Mouse (Mus musculus) G1E (cell line): ENCODE measurements around the gene Grin2d. TPM values are rescaled to one million over a fixed set of nuclear protein-coding genes. Genes with fewer than 3 reads are reported as not detected.

Experiments
- ATAC-seq: 2 replicates; pipeline ENCODE4 v1.8.0; 2016; ENCODE audit warnings: mild to moderate bottlenecking; ENCODE audit not compliant: insufficient number of reproducible peaks, poor library complexity, low FRiP score, severe bottlenecking; ENCODE audit errors: extremely low read depth
- DNase-seq: peaks from one replicate; pipeline ENCODE4 v3.0.0; 2012; ENCODE audit warnings: low spot score
- H3K27me3 ChIP-seq: 2 replicates; pipeline ENCODE4 v1.6.1; 2012; ENCODE audit warnings: mild to moderate bottlenecking, low read length, inconsistent platforms; ENCODE audit not compliant: insufficient read depth
- H3K36me3 ChIP-seq: replicated peaks from 2 replicates; pipeline ENCODE3; 2012; ENCODE audit warnings: mild to moderate bottlenecking, inconsistent platforms
- H3K4me1 ChIP-seq: 2 replicates; pipeline ENCODE4 v1.6.1; 2012; ENCODE audit warnings: low read depth, low read length, inconsistent platforms, mixed read lengths; ENCODE audit not compliant: insufficient read depth
- H3K4me3 ChIP-seq: 2 replicates; pipeline ENCODE4 v1.5.1; 2012; ENCODE audit warnings: low read depth, mild to moderate bottlenecking, inconsistent platforms, low read length, moderate library complexity, mixed read lengths
- H3K9me3 ChIP-seq: replicated peaks from 2 replicates; pipeline ENCODE4 v1.6.1; 2012; ENCODE audit warnings: inconsistent platforms
- CTCF ChIP-seq: IDR thresholded peaks from 2 replicates; pipeline ENCODE4 v1.5.1; 2012; ENCODE audit warnings: low read depth, low read length, inconsistent platforms, mixed read lengths
- GATA1 ChIP-seq: IDR thresholded peaks from 2 replicates; pipeline ENCODE4 v1.6.1; 2012; ENCODE audit warnings: borderline replicate concordance, low read length, inconsistent platforms, mixed read lengths
- GATA2 ChIP-seq: IDR thresholded peaks from 2 replicates; pipeline ENCODE4 v1.6.1; 2012; ENCODE audit warnings: low read depth, low read length, inconsistent platforms, borderline replicate concordance
- POLR2AphosphoS5 ChIP-seq: IDR thresholded peaks from 2 replicates; pipeline ENCODE4 v1.6.1; 2012; ENCODE audit warnings: low read depth, low read length, inconsistent platforms; ENCODE audit not compliant: insufficient replicate concordance
- TAL1 ChIP-seq: conservative IDR thresholded peaks from 2 replicates; pipeline ENCODE4 v1.6.1; 2012; ENCODE audit warnings: low read depth, low read length, inconsistent platforms, mixed read lengths
- polyA plus RNA-seq: library from polyadenylated mRNA; stranded (reverse); fragments of >175 nt; gene quantifications from 2 replicates; pipeline ENCODE4 v1.2.3, GENCODE M21; 2012
- total RNA-seq, 2 experiments: library from RNA; stranded (forward) in 1 of 2; stranded (reverse) in 1 of 2; fragments of 200-1000 nt in 1 of 2; fragments of >200 nt in 1 of 2; fragmentation: Nextera tagmentation in 1 of 2; gene quantifications; 2 replicates each; pipeline ENCODE4 v1.2.3; 2014 to 2017

Grin2d gene
- total and polyA plus RNA-seq, 3 experiments, result 0.01 to 0.11 TPM; not detected in 1

GRCm38 (mm10) chr7:45864435-45864834, 13.7 kb downstream of the Grin2d start:
- ATAC-seq, result no peak
- Histone ChIP-seq H3K9me3 (peaks cover 5% of the 10 kb centered on the region), H3K36me3 (no peaks in the 10 kb centered on the region), H3K4me1 (peaks cover 7% of the 10 kb centered on the region; the same call in 1 of the 2 replicates), H3K4me3 (no peak overlapping the region), H3K27me3 (peaks cover 51% of the 10 kb centered on the region)
- no peak for TF ChIP-seq CTCF
- no peak for TF ChIP-seq TAL1
- TF ChIP-seq GATA1, result no peak
- no peak for TF ChIP-seq POLR2AphosphoS5
- no peak for TF ChIP-seq GATA2
- DNase-seq, result no peak

- H3K36me3 ChIP-seq, result no peaks in the 10 kb centered on the region
- peaks cover 7% of the 10 kb centered on the region; the same call in 1 of the 2 replicates for H3K4me1 ChIP-seq
- no peak for DNase-seq
- no peak for ATAC-seq
- TF ChIP-seq GATA2 (no peak), TAL1 (no peak), POLR2AphosphoS5 (no peak), CTCF (no peak), GATA1 (no peak)
- H3K9me3 ChIP-seq, result peaks cover 5% of the 10 kb centered on the region
- peaks cover 43% of the 10 kb centered on the region for H3K27me3 ChIP-seq
- H3K4me3 ChIP-seq, result no peak overlapping the region
Observed at GRCm38 (mm10) chr7:45862804-45863203, 15.4 kb downstream of the Grin2d start.

GRCm38 (mm10) chr7:45859008-45859407, 19.2 kb downstream of the Grin2d start:
- ATAC-seq, result no peak
- Histone ChIP-seq H3K4me3 (no peak overlapping the region), H3K9me3 (no peaks in the 10 kb centered on the region), H3K36me3 (no peaks in the 10 kb centered on the region), H3K27me3 (peaks cover 43% of the 10 kb centered on the region), H3K4me1 (no peaks in the 10 kb centered on the region)
- TF ChIP-seq GATA1 (no peak), GATA2 (no peak), TAL1 (no peak)
- DNase-seq, result no peak

- Histone ChIP-seq H3K9me3 (no peaks in the 10 kb centered on the region), H3K4me1 (no peaks in the 10 kb centered on the region), H3K27me3 (peaks cover 45% of the 10 kb centered on the region), H3K4me3 (no peak overlapping the region), H3K36me3 (no peaks in the 10 kb centered on the region)
- DNase-seq (no peak), ATAC-seq (no peak)
- TF ChIP-seq TAL1 (no peak), GATA1 (no peak), POLR2AphosphoS5 (no peak), GATA2 (no peak), CTCF (no peak)
Observed at GRCm38 (mm10) chr7:45856950-45857901, 21.0 kb downstream of the Grin2d start.

- H3K36me3 ChIP-seq, result no peaks in the 10 kb centered on the region
- ATAC-seq (no peak), DNase-seq (no peak)
- H3K27me3 ChIP-seq, result peaks cover 45% of the 10 kb centered on the region
- no peak for TF ChIP-seq GATA1
- no peak for TF ChIP-seq CTCF
- TF ChIP-seq TAL1, result no peak
- no peak for TF ChIP-seq GATA2
- TF ChIP-seq POLR2AphosphoS5, result no peak
- no peak overlapping the region for H3K4me3 ChIP-seq
- H3K4me1 ChIP-seq, result no peaks in the 10 kb centered on the region
- no peaks in the 10 kb centered on the region for H3K9me3 ChIP-seq
Observed at GRCm38 (mm10) chr7:45853089-45853488, 25.1 kb downstream of the Grin2d start.

GRCm38 (mm10) chr7:45850661-45851060, 27.5 kb downstream of the Grin2d start:
- Histone ChIP-seq H3K4me1 (no peaks in the 10 kb centered on the region), H3K36me3 (no peaks in the 10 kb centered on the region), H3K27me3 (peaks cover 35% of the 10 kb centered on the region), H3K9me3 (no peaks in the 10 kb centered on the region), H3K4me3 (no peak overlapping the region)
- DNase-seq (no peak), ATAC-seq (no peak)
- TF ChIP-seq CTCF (no peak), POLR2AphosphoS5 (no peak), GATA2 (no peak), TAL1 (no peak)
